9 mouse cellular contexts compared by ENCODE assay signal in the genomic region with DNA sequence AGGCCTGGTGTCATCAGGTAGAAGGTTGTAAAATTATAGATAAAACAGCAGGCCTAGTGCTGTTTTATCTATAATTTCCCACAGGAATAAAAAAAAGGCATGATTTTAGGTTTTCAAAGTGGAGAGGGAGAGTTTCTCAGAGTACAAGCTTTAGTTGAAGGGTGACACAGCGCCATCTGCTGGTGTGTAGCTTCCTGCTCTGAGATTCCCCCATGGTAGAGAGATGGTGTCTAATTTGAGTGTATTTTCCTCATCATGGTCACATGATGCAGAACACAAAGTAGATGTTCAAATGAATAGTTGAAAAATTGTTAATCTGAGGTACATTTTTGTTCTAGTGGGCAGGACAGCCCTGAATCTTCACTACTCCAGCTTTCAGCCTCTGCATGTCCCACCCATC. TPM values are rescaled to one million over a fixed set of nuclear protein-coding genes. Genes with fewer than 3 reads are reported as not detected.
DNase-seq lines count a peak whose midpoint lies in the region; ATAC-seq and TF ChIP-seq lines count a peak whose summit lies in the region.
"Had no signal": no experiment of that assay in that cellular context is flagged by ENCODE, and none has a peak within 500 bp of the region (broad histone marks: within the 10 kb centered on the region; RNA-seq: fewer than 3 reads in every experiment).

No protein-coding gene starts in this region.

- no peak overlapping the region for H3K9ac ChIP-seq in kidney, embryonic 16.5 days (replicated peaks; ENCODE audit: low read length)
- no peak overlapping the region for H3K9ac ChIP-seq in MEL (ENCODE audit: control insufficient read depth, low read depth, low read length, poor library complexity, severe bottlenecking)

- no peak overlapping the region for H3K4me2 ChIP-seq in kidney, embryonic 16.5 days (replicated peaks; ENCODE audit: low read depth, low read length)

- WGBS in kidney, embryonic 16.5 days = 28% methylated on average over 1 of the region's 1 CpGs

- no peaks in the 10 kb centered on the region for H3K27me3 ChIP-seq in kidney, embryonic 16.5 days (ENCODE audit: insufficient read depth, low read length)
- no peaks in the 10 kb centered on the region for H3K27me3 ChIP-seq in MEL (ENCODE audit: control insufficient read depth in 1 of 2, insufficient read depth in 2 of 2, low read length in 2 of 2)

- H3K4me1 ChIP-seq in kidney, embryonic 16.5 days (ENCODE audit: insufficient read depth, low read length) = no peaks in the 10 kb centered on the region
- H3K4me1 ChIP-seq in MEL (ENCODE audit: control insufficient read depth in 1 of 2, insufficient read depth in 2 of 2, low read length in 2 of 2) = no peaks in the 10 kb centered on the region

- TF ChIP-seq POLR2A in MEL (IDR thresholded peaks at IDR 0.05; ENCODE audit: control insufficient read depth in 1 of 2, insufficient read depth in 1 of 2, low read depth in 1 of 2, low read length in 2 of 2, poor library complexity in 1 of 2) = no peak

- peak; percentile 30 for DNase-seq in kidney, adult 11 months
- DNase-seq in MEL (ENCODE audit: low read depth, low spot score) = peak; percentile 76
- DNase-seq in c-Kit-positive CD71-positive TER-119-positive erythroid progenitor cells, embryonic 14.5 days (ENCODE audit: low spot score) = peak; percentile 68
- peak; percentile 63 for DNase-seq in gastrocnemius, postnatal 10 days
- DNase-seq in layer of hippocampus, adult 9-10 months (ENCODE audit: low spot score) = peak; percentile 20
- peak; percentile 54 for DNase-seq in thymus, postnatal 14 days

- H3K36me3 ChIP-seq in kidney, embryonic 16.5 days (ENCODE audit: insufficient read depth, low read length) = peaks cover 19% of the 10 kb centered on the region
- H3K36me3 ChIP-seq in MEL (ENCODE audit: control insufficient read depth in 1 of 2, insufficient read depth in 2 of 2, low read length in 2 of 2) = peaks cover 0 to under 1% of the 10 kb centered on the region in 2 experiments; a peak in 1 of 4 replicates

- no peak for ATAC-seq in kidney, embryonic 16.5 days (ENCODE audit: low FRiP score, low TSS enrichment)
- ATAC-seq in megakaryocyte progenitor cell, adult 5-6 weeks (replicated peaks; ENCODE audit: poor library complexity) = peak; percentile 74

- no peaks in the 10 kb centered on the region for H3K79me2 ChIP-seq in MEL (ENCODE audit: control insufficient read depth, insufficient read depth, low read length, poor library complexity)

- H3K4me3 ChIP-seq in kidney, embryonic 16.5 days (ENCODE audit: low read length) = no peak overlapping the region
- no peak overlapping the region for H3K4me3 ChIP-seq in MEL (ENCODE audit: control insufficient read depth in 1 of 2, insufficient read depth in 1 of 2, low read depth in 2 of 2, low read length in 2 of 2)
- H3K4me3 ChIP-seq: erythroblast, embryonic 14.5 days had no signal

- peak; percentile 81 to 85 (median 84) for TF ChIP-seq CTCF in MEL (IDR thresholded peaks at IDR 0.05 in 2 of 3, conservative IDR thresholded peaks at IDR 0.05 in 1 of 3; ENCODE audit: control insufficient read depth in 1 of 3, insufficient read depth in 1 of 3, low read depth in 2 of 3, low read length in 3 of 3, poor library complexity in 1 of 3, severe bottlenecking in 1 of 3)

- peak; percentile 74 for TF ChIP-seq RAD21 in MEL (IDR thresholded peaks at IDR 0.05; ENCODE audit: low read depth, low read length)

- no peaks in the 10 kb centered on the region for H3K9me3 ChIP-seq in kidney, embryonic 16.5 days (ENCODE audit: low read length)
- H3K9me3 ChIP-seq in MEL (replicated peaks; ENCODE audit: insufficient read depth, low read length) = no peaks in the 10 kb centered on the region

- H3K27ac ChIP-seq in kidney, embryonic 16.5 days (ENCODE audit: low read length) = no peak overlapping the region
- H3K27ac ChIP-seq in MEL (ENCODE audit: control insufficient read depth, low read depth, low read length) = no peak overlapping the region

- TF ChIP-seq EP300 in MEL (IDR thresholded peaks at IDR 0.05; ENCODE audit: low read depth in 1 of 2, low read length in 2 of 2) = no peak

TF ChIP-seq in MEL, 35 proteins besides CTCF, POLR2A, EP300 and RAD21:
- TF ChIP-seq ZNF384 (IDR thresholded peaks at IDR 0.05; ENCODE audit: low read depth, low read length) (no peak), GABPA (IDR thresholded peaks at IDR 0.05; ENCODE audit: low read depth, low read length) (no peak), ZC3H11A (IDR thresholded peaks at IDR 0.05; ENCODE audit: low read depth, low read length) (peak; percentile 56), ZMIZ1 (IDR thresholded peaks at IDR 0.05; ENCODE audit: low read depth, low read length) (no peak), MAZ (IDR thresholded peaks at IDR 0.05; ENCODE audit: low read depth, low read length) (no peak), UBTF (IDR thresholded peaks at IDR 0.05; ENCODE audit: borderline replicate concordance, insufficient read depth, low read depth, low read length) (no peak), ZKSCAN1 (IDR thresholded peaks at IDR 0.05; ENCODE audit: low read depth, low read length) (no peak), TBP (IDR thresholded peaks at IDR 0.05; ENCODE audit: low read depth, low read length) (no peak), ELF1 (IDR thresholded peaks at IDR 0.05; ENCODE audit: low read depth, low read length) (0 out of 2 replicates have a peak, but pooled peaks have one; percentile 37), USF1 (IDR thresholded peaks at IDR 0.05; ENCODE audit: low read depth, low read length) (peak; percentile 70), TAL1 (IDR thresholded peaks at IDR 0.05; ENCODE audit: low read length) (no peak), MEF2A (IDR thresholded peaks at IDR 0.05; ENCODE audit: extremely low read depth, insufficient replicate concordance, low read depth, low read length, poor library complexity, severe bottlenecking) (no peak), MAFK (IDR thresholded peaks at IDR 0.05; ENCODE audit: borderline replicate concordance, low read depth, low read length) (no peak), SIN3A (IDR thresholded peaks at IDR 0.05; ENCODE audit: low read length) (no peak), MYB (IDR thresholded peaks at IDR 0.05; ENCODE audit: low read depth, low read length) (no peak), TCF12 (IDR thresholded peaks at IDR 0.05; ENCODE audit: low read depth, low read length) (no peak), NELFE (IDR thresholded peaks at IDR 0.05; ENCODE audit: low read depth, low read length) (no peak), POLR2AphosphoS2 (IDR thresholded peaks at IDR 0.05; ENCODE audit: low read length) (no peak), BHLHE40 (IDR thresholded peaks at IDR 0.05; ENCODE audit: borderline replicate concordance, low read depth, low read length) (no peak), SMC3 (IDR thresholded peaks at IDR 0.05; ENCODE audit: low read depth, low read length) (peak; percentile 82)

RNA-seq across cellular contexts. Expression of a gene that starts 32.3 kb away (rescaled TPM):
- 16.3 and 18.6 TPM in 2 replicates for polyA plus RNA-seq in kidney, embryonic 16.5 days (2015; fragmentation: Nextera tagmentation; extraction: Ambion mirVana)
- total RNA-seq in MEL (2012; rRNA removed) = 8.7 and 9.3 TPM in 2 replicates
- 10 to 100 TPM in 1 of 2 experiments, not detected in 1; 16.2 TPM for polyA plus RNA-seq in MEL (2012; ENCODE audit: insufficient read depth in 1 of 2, insufficient read length in 2 of 2, low read depth in 1 of 2, low replicate concordance in 2 of 2, missing spikeins in 1 of 2)
- total RNA-seq in gastrocnemius, postnatal 10 days (2021) = 10 to 100 TPM; 17.5 to 24.2 TPM
- 32.7 and 35.1 TPM in 2 replicates for total RNA-seq in megakaryocyte progenitor cell, adult 5-6 weeks (2015)
- total RNA-seq in megakaryocyte progenitor cell, adult 5-6 weeks (2017) = 19.4 and 26.5 TPM in 2 replicates

RNA-seq across cellular contexts. Expression of a gene that starts 32.4 kb away (rescaled TPM):
- polyA plus RNA-seq in kidney, embryonic 16.5 days (2015; fragmentation: Nextera tagmentation; extraction: Ambion mirVana) = 129 and 134 TPM in 2 replicates
- total RNA-seq in MEL (2012; rRNA removed) = 25.2 and 25.8 TPM in 2 replicates
- polyA plus RNA-seq in MEL (2012; ENCODE audit: insufficient read depth in 1 of 2, insufficient read length in 2 of 2, low read depth in 1 of 2, low replicate concordance in 2 of 2, missing spikeins in 1 of 2) = 10 to 100 TPM in 1 of 2 experiments, not detected in 1; 42.5 TPM
- total RNA-seq in gastrocnemius, postnatal 10 days (2021) = 10 to 100 TPM; 26.3 to 31.1 TPM
- total RNA-seq in megakaryocyte progenitor cell, adult 5-6 weeks (2015) = 38.3 and 40.9 TPM in 2 replicates
- total RNA-seq in megakaryocyte progenitor cell, adult 5-6 weeks (2017) = 63.6 and 71.7 TPM in 2 replicates

Comparison
In these comparisons a context has a peak if more than half of its experiments do, and no peak if none do; other contexts are left out.
1. DNase-seq: peak in every context shown above with its lines; median percentile 76 in MEL; 68 in c-Kit-positive CD71-positive TER-119-positive erythroid progenitor cells, embryonic 14.5 days; 63 in gastrocnemius, postnatal 10 days; 54 in thymus, postnatal 14 days; 30 in kidney, adult 11 months; 20 in layer of hippocampus, adult 9-10 months.